Mouse (Mus musculus) lung, adult 2 months (tissue): ENCODE results near the gene Terf2.

ENCODE experiments used
- CTCF ChIP-seq: fragments of 200-500 bp; IDR thresholded peaks from 2 replicates; pipeline ENCODE4 v1.5.1; 2011; ENCODE audit warnings: mild to moderate bottlenecking, low read length, control low read depth; ENCODE audit not compliant: insufficient read depth
- POLR2A ChIP-seq: fragments of 200-500 bp; IDR thresholded peaks from 2 replicates; pipeline ENCODE4 v1.6.1; 2011; ENCODE audit warnings: low read depth, mild to moderate bottlenecking, control low read depth, low read length, borderline replicate concordance; ENCODE audit errors: extremely low read depth

- TF ChIP-seq POLR2A, result no peak
- no peak for TF ChIP-seq CTCF
Observed at GRCm38 (mm10) chr8:107109816-107110435, 13.6 kb upstream of the Terf2 start.
